Mouse (Mus musculus) Muller cell, postnatal 12 days (primary cell): ENCODE measurements around the gene Itga9.
A peak's percentile ranks its signal among the peaks of the same experiment; 100 is the strongest.

ENCODE experiments used
- DNase-seq: peaks from one replicate; pipeline ENCODE4 v3.0.0-alpha.2; 2015; ENCODE audit errors: inconsistent ontology term

Itga9 gene

DNA sequence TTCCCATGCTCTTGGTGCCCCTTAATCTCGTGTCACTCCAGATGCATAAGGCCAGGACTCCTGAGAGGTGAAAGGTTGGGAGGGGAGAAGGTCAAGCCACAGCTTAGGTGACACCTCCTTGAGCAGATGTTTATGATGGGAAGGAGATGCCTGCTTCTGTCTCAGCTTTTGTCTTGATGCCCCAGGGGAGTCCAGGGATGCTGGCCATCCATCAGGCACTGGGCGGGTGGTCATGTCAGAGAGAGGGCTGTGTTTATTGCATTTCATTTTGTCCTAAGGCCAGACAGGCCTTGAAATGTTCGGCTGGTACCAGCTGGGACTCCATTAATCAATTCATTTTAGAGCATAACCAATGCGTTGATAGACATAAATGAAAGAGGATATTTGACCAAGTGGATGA is 81.8 kb downstream of the Itga9 start:
- no peak for DNase-seq

DNA sequence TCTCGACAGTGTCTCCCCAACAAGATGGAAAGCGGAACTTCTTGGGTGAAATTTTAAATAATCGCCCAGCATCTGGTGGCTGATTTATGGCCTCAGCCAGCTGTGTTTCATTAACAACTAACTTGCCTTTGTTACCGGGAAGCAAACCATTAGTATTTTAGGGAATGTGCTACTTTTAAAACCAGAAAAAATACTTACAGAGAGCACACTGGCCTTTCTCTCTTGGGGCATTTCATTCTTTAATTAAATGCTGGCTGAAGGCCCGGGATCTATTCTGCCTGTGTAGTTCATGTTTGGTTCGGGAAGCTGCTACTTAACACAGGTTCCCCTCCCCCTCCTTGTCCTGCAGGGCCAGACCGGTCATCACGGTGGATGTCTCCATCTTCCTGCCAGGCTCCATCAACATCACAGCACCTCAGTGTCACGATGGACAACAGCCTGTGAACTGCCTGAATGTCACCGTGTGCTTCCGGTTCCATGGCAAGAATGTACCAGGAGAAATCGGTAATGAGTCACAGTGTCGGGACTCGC is 82.5 kb downstream of the Itga9 start:
- DNase-seq: peak; percentile 82

DNA sequence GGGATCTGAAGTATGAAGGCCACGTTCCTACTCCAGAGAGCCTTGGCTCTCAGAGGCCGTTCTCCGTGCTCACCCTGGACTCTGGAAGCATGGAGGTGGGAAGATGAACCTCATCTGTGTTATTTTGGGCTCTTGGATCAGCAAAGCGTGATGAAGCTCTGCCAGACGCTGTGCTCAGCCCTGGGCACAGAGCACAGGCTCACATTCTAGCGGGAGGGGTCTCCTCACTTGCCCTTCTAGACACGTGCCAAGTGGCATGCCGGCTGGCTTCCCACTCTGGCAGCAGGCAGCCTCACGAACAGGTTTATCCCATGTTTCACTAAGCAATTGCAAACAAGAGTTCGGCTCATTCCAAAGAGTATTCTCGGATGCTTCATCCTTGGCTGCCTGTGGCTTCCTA is 86.8 kb downstream of the Itga9 start:
- peak; percentile 91 for DNase-seq

DNA sequence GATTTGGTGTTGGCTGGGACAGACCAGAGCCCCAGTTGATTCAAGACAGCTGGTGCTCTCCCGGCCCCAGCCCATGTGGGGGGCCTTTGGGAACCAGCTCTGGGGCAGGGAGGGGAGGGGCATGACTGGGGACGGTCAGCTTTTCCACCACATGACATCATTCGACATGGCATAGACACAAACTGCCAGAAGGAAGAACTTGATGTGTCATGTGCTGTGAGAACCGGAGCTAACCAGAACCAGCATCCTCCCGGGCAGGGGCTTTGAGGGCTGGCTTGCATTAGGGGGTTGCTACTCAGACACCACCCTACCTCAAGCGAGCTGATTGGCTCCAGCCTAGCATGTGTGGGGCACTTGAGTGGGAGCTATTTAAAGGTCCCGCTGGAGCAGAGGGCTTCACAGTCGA is 87.9 kb downstream of the Itga9 start:
- no peak for DNase-seq

DNA sequence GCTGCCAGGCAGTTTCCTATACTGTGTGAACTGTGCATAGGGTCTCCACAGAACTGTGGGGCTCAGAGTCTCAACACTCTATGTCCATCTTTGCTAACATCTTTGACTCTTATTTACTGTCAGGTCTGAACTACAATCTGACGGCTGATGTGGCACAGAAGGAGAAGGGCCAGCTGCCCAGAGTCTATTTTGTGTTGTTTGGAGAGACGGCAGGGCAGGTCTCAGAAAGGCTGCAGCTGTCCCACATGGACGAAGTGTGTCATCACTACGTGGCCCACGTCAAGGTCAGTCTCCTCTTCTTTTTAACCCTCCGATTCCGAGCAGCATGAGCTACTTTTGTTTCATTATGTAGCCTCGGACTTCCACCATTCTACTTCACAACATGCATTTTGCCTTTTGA is 91.7 kb downstream of the Itga9 start:
- DNase-seq: no peak

DNA sequence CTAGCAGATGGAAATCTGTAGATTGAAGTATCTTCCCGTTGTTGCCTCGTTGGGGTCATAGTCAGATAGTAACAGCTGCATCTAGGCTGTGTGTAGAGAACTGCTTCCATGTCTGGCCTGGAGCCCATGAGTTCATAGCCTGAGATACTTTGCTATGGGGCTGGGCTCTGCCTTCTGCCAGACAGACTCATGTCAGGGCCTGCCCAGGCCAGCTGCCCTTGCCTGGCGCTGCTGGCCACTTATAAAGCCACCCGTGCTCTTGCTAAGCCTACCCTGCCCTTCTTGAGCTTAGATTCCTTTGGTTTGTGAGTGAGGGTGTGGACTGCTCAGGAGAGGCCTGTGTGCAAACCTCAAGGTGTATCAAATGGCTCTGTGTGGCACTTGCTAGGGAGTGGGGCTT is 93.2 kb downstream of the Itga9 start:
- DNase-seq: no peak

DNA sequence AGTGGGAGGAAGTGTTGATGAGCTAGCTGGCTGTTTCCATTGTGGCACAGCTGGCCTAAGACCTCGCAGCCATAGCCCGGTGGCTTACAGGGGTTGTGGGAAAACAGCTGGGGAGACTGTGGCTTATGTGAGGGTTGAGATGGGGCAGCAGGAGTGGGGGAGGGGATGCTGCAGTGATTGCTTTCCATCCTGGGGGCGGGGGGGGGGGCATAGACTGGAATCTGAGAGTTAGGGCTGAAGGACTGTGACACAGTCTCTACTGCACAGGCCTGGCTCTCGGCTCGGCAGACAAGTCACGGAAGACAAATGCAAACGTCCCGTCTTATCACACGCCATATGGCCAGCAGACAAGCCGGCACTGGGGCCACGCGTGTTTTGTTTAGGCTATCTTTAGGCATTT is 94.4 kb downstream of the Itga9 start:
- no peak for DNase-seq

DNA sequence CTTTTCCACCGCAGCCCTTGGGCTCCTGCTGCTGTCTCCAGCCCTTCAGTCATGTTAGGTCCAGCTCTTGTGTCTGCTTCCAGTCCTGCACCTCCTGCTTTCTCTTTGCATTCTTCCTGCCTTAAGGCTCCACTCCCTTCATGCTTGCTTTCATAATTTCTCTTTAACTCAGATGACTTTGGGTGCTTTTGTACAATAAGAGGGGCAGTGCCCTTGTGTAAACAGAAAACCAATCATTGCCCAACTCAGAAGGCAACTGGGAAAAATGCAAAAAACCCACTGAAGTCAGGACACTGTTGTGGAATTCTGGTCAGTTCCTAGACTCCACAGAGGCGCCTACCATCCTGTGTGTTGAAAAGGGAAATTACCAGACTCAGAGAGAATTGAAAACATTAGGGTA is 95.3 kb downstream of the Itga9 start:
- DNase-seq: no peak

DNA sequence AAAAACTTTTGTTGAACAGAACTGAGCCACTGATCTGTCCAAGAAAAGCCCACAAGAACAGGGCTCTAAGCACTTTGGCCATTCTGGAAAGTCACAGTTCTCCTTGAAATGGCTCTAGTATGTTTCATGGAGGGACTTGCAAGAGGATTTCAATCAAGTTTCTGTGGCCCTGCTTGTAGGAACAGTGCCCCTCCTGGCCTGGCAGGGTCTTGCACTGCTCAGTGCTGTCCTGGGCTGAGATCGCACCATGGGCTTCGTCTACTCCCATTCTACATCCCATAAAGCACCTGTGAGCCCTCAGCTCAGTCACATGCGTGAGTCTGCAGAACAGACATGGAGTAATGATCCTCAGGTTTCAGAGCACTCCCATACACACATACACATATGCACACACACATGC is 96.7 kb downstream of the Itga9 start:
- DNase-seq: no peak

DNA sequence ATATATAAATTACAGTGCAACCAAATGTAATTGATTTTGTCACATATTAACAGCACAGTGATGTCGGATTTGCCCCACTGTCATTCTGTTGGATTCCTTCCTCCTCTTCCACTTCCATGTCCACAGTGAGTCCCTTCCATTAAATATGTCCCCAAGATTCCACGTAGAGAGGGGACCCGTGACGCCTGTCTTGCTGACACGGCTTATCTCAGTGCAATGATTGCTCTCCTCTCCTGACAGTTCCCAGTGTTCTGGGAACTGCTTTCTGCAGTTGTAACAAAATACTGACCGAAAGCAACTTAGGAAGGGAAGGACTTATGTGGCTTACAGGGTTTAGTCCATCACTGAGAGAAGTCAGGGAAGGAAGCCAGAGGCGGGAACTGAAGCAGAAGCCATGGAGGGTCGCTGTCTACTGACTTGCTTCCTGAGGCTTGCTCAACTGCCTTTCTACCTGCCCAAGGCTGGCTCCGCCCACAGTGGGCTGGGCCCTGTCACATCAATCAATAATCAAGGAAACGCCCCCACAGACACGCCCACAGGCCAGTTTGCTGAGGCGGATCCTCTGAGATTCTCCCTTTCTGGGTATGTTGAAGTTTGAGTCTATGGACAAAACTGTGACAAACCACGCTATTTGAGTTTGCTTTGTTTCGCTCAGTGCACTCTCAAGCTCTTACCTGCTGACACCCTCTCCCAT is 99.0 kb downstream of the Itga9 start:
- no peak for DNase-seq

DNA sequence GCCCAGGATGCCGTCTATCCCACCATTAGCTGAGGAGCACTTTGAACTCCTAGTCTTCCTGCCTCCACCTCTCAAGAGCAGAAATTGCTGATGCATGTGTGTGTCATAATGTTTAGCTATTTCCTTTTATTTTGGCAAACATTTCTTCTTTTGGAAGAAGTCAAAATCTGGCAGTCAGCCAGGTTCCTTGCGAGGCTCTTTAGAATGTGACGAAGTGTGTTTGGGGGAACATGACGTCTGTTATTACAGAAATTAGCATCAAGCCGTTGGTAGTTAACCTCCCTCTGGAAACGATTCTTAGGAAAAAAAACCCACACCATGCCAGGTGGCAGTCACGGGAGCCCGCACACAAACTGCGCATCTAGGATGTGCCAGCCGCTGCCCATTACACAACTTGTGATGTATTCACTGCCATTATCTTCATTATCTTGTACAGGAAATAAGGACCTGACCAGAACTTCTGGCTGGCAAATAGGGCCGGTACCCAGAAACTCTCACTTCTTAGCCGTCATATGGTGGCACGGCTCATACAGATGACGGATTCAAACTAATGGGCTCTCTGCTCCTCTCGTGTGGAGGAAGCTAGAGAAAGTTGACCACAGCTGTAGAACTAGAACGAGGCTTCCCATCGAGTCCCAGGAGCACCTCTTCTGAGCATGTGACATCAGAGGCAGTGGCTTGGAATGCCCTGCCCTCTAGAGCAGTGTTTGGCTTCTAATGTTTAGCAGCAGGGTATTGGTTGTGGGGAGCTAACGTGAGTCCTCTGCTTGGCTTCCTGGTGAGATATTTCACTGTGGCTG is 99.9 kb downstream of the Itga9 start:
- peak; percentile 32 for DNase-seq

DNA sequence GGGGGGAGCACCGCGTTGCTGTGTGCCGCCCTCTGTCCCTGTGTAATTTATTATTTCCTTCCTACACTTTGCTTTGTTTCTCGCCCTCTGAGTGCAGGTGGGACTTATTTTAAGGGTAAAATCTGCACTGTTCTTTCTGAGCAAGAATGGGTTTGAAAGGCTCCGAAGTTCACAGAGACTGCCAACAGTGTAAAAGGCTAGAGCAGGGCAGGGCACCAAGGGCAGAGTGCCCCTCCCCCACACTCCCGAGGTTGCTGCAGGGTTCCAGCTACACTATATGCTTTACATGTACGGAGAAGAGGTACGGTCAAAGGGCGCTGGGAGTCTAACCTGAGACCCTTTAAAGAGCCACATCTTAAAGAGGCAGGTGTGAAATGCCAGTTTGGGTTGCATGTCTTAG is 104.1 kb downstream of the Itga9 start:
- no peak for DNase-seq

DNA sequence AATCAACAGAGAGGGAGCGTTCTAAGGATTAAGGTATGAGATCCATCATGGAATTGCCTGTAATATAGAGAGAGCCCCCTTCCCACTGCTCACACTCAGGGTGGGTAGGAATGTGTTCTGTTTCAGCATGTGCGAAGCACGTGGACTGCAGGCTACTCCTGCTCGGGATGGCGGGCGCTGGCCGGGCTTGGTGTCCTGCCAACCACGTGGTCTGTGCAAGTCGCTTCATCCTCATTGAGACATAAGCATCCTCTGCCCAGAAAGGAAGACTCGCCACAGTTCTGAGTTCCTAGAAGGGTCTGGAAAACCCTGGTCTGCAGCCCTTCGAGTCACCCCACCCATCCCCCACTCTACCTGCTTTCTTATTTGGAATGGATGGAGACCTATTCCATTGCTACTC is 105.3 kb downstream of the Itga9 start:
- no peak for DNase-seq

DNA sequence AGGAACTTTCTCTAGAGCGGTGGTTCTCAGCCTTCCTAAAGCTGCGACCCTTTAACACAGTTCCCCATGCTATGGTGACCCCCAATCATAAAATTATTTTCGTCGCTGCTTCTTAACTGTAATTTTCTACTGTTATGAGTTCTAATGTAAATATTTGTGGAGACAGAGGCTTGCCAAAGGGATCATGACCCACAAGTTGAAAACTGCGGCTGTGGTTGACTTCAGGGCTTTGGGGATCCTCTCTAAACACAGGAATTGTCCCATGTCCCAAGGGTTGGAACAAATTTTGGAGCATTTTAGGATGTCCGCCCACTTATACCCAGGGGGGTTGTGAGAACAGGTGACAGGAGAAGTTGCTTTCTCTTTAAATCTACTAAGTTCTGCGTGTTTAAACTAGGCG is 107.0 kb downstream of the Itga9 start:
- DNase-seq: no peak

DNA sequence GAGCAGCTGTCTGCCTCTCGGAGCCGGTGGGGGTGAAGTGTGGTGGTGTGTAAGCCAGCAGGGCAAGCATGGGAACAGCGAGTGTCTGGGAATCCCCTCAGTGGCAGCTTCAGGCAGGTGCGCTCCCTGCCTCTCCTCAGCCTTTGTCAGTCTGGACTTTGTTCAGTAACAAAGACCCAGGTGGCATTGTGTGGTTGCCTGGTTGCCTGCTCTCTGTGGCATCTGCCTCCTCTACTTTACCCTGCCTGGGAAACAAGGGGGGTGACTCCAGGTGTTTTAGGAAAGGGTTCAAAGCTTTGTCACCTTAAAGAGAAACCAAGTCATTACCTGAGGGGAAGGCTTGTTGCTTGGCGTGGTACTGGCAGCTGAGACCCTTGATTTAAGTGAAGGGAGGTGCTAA is 108.0 kb downstream of the Itga9 start:
- no peak for DNase-seq

DNA sequence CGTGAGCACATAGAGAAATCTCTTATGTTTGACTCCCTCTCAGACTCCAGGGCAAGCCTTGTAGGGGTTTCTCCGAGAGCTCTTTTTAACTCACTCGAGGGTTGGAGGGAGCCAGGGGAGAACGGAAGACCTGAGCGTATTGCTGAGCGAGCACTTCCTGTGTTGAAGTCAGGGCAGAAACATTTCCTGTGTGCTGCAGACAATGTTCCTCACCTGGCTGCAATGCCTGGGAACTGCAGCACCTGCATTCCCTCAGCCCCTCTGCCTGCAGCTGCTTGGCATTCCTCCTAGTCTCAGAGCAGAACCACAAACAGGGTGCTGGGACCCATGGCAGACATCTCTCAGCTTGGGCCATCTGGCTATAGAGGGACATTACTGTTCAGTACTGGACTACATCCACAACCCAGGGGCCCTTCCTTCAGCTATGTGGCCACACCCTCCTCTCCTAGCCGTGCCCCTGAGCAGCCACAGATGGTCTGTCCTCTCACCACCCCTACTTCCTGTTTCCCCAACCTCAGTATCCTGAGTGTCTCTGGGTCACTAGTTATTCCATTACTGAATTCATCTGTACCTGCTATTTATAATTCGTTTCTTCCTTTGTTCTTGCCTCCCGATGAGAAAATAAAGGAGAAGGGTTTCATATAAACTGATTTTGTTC is 109.6 kb downstream of the Itga9 start:
- DNase-seq: no peak

DNA sequence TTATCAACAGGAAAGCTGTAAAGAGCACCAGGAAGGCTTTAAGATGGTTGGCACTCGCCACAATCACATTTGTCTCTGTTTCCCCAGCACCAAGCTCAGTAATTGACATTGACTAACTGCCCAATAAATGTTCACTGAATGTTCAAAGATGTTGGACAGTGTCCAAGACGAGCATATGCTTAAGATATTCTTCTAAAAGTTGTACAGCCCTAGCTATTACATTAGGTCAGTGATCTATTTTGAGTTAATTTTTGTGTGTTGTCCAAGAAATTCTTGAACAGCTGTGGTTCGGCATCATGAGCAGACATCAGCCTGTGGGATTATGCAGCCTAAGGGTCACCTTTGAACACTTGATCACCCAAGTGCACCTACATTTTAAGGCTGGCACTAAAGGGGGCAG is 110.9 kb downstream of the Itga9 start:
- peak; percentile 10 for DNase-seq

DNA sequence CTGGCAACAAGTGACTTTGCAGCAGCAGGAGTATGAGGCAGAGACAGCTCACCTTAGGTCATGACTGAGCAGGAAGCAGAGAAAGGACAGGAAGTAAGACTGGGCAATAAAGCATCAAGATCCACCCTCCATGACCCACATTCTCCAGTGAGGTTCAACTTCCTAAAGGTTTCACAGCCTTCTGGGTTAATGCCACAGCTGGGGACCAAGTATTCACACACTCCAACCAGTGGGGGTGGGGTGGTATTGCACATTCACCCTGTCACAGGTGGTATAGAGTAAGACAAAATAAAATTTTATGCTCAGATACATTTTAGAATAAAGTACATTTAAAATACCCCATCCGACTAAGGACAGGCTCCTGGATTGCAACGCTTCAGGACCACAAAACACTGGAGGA is 112.0 kb downstream of the Itga9 start:
- DNase-seq: no peak

DNA sequence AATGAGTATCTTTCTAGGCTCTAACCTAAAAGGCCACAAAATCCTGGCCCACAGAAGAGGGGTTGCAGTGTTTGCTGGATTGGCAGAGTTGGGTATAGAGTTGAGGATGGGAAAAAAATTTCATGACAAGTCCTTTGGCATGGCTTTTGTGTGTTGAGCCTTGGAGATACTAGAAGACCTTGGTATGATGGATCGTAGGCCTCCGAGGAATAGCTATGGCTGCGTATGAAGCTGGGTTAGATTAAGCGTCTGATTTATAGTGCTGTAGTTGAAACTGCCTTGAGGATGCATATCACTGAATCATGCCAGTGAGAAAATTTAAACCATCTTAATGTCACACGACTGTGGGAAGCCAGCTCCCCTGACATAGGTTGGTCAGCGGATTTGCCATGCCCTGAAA is 114.6 kb downstream of the Itga9 start:
- DNase-seq: no peak

DNA sequence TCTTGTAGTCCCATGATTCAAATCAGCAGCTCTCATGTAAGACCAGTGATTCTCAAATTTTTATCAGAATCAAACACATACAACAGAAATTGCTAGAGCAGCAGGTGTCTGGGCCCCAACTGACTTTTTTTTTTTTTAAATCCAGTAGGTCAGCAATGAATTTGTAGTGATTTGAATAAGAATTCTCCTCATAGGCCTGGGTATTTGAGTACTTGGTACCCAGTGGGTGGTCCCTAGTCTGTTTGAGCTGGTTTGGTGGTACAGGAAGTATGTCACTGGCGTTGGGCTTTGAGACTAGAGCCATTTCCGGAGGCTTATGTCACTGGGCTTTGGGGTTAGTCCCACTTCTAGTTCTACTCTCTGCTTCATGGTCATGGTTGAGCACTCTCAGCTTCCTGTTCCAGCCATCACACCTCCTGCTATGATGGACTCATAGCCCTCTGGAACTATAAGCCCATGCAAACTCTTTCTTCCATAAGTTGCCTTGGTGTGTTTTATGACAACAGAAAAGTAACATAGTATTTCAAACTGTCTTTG is 116.4 kb downstream of the Itga9 start:
- no peak for DNase-seq

DNA sequence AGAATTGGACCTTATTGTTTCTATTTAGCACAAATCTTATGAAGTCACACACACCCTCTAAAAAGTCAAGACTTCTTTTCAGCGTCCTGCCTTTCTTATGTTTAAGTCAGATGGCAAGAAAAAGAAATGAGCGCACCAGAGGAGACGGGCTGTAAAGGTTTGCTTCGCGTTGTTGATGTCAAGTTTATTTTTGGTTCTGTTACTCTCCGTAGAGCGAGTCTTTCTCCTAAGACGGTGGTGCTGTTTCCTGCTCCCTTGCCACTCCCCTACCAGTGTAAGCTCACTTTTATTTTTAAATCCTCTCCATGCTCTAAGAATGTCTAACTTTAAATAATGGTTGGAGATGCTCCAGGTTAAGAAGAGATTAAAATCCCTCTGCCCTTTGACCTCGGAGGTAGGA is 118.6 kb downstream of the Itga9 start:
- no peak for DNase-seq

DNA sequence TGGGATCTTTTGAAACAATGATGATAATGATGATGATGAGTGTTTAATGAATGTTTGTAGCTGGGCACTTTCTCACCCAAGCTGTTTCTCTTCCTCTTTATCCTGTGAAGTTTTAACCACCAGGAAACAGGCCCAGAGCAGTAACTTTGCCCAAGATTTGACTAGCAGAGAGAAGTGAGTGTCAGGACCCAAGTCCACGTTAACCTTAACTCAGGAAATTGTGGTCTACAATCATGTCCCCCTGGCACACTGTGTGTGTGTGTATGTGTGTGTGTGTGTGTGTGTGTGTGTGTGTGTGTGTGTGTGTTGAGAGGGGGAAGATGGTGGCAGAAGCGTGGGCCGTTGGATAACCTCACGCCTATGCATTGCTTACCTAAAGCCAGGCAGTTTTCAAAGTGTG is 120.1 kb downstream of the Itga9 start:
- DNase-seq: no peak

DNA sequence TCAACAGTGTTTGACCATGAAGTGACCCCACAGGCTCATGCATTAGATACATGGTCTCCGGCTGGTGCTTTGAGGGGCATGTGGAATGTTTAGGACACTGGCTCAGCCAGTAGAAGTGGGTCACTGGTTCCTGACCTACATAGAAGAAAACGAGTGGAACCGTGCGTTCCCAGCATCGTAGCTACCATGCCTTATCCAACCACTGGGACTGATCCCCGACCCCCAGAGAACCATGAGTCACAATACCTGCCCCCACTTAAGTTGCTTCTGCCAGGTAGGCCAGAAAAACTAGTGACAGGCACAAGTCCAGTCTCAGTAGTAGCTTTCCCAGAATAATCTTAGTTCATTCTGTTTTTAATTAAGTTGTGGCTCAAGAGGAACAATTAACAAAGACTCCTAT is 121.8 kb downstream of the Itga9 start:
- DNase-seq: peak; percentile 70
